Mouse (Mus musculus) C2C12 (cell line): ENCODE results near the gene Sel1l3.

Experiments
- CEBPB ChIP-seq: IDR thresholded peaks from one replicate; pipeline ENCODE4 v1.6.1; 2011; ENCODE audit warnings: low read depth, mild to moderate bottlenecking, control low read depth, moderate library complexity
- CTCF ChIP-seq: IDR thresholded peaks from one replicate; pipeline ENCODE4 v1.5.1; 2011; ENCODE audit not compliant: control insufficient read depth, insufficient read depth, insufficient read length
- FOSL1 ChIP-seq: IDR thresholded peaks from one replicate; pipeline ENCODE4 v1.8.0; 2011; ENCODE audit warnings: mild to moderate bottlenecking, low read length; ENCODE audit not compliant: poor library complexity, insufficient read depth, severe bottlenecking
- MAX ChIP-seq: IDR thresholded peaks from one replicate; pipeline ENCODE4 v1.6.1; 2011; ENCODE audit warnings: mild to moderate bottlenecking, control low read depth
- MYOD1 ChIP-seq: IDR thresholded peaks from one replicate; pipeline ENCODE4 v1.6.1; 2011; ENCODE audit warnings: low read depth; ENCODE audit not compliant: control insufficient read depth, insufficient read length
- MYOG ChIP-seq: IDR thresholded peaks from one replicate; pipeline ENCODE4 v1.6.1; 2011; ENCODE audit not compliant: control insufficient read depth, insufficient read length; ENCODE audit errors: extremely low read depth
- USF1 ChIP-seq: IDR thresholded peaks from one replicate; pipeline ENCODE4 v1.6.1; 2011; ENCODE audit warnings: low read depth, mild to moderate bottlenecking, control low read depth, moderate library complexity

DNA sequence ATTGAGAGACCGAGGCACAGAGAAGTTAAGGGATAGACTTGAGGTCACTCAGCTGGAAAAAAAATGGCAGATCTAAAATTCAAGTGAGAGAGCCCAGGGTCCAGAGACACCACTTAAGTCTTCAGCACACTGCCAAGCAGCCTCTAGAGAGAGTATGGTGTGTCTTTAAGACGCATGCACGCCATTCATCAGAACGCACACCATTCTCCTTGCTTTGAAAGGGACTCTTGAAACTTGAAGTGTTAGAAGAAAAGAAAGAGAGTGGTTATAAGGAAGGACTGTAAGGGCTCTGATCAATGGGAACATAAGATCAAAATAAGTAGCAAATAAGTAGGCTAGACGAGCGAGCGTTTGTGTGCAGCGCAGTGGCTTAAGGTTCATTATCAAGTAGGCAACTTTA lies 95.5 kb downstream of the Sel1l3 start:
- no peak for TF ChIP-seq CTCF
- no peak for TF ChIP-seq MAX
- no peak for TF ChIP-seq FOSL1
- TF ChIP-seq MYOD1: no peak
- TF ChIP-seq CEBPB: no peak
- TF ChIP-seq MYOG: no peak
- TF ChIP-seq USF1: no peak
